Mouse (Mus musculus) bone marrow macrophage, adult 2 months (primary cell): Measurements from ENCODE around the gene Gm11985.

Source experiments
- CTCF ChIP-seq: IDR thresholded peaks from 2 replicates; pipeline ENCODE4 v1.5.1; 2012; ENCODE audit warnings: low read depth, mild to moderate bottlenecking, low read length, moderate library complexity
- POLR2A ChIP-seq: IDR thresholded peaks from 2 replicates; pipeline ENCODE4 v1.6.1; 2012; ENCODE audit warnings: mild to moderate bottlenecking, low read depth, low read length, borderline replicate concordance

- TF ChIP-seq CTCF = no peak
- no peak for TF ChIP-seq POLR2A
Observed at GRCm38 (mm10) chr11:7178724-7179123, 9.6 kb downstream of the Gm11985 start.
